Mouse (Mus musculus): ENCODE results near the gene Rabggtb.

Gene Rabggtb

GRCm38 (mm10) chr3:153858350-153859001, 54.3 kb downstream of the Rabggtb start:
- DNase-seq, result no peak

Data from B cell, adult 2 months (primary cell).